Mouse (Mus musculus) hindbrain, embryonic 13.5 days (tissue): Measurements from ENCODE around the gene Slc39a13. TPM values are rescaled to one million over a fixed set of nuclear protein-coding genes. Genes with fewer than 3 reads are reported as not detected.
"Not testable (repeated sequence)": the region's sequence is repeated elsewhere in the genome, so short reads cannot be mapped to it uniquely, and the experiment has no call there.

ENCODE experiments used
- ATAC-seq: fragments of 200-750 bp; cut with Nextera tagmentation; 2 replicates; pipeline ENCODE4 v1.8.0; 2017; ENCODE audit warnings: moderate TSS enrichment; ENCODE audit not compliant: low FRiP score
- H3K27ac ChIP-seq: fragments of 300-500 bp; sonication (generic); 2 replicates; pipeline ENCODE4 v1.5.1; 2015; ENCODE audit warnings: inconsistent platforms, mild to moderate bottlenecking, moderate library complexity
- H3K27me3 ChIP-seq: fragments of 300-500 bp; sonication (generic); 2 replicates; pipeline ENCODE4 v1.6.1; 2015; ENCODE audit warnings: mild to moderate bottlenecking, inconsistent platforms
- H3K36me3 ChIP-seq: fragments of 300-500 bp; sonication (generic); 2 replicates; pipeline ENCODE4 v1.6.1; 2015; ENCODE audit warnings: mild to moderate bottlenecking, inconsistent platforms
- H3K4me1 ChIP-seq: fragments of 300-500 bp; sonication (generic); replicated peaks from 2 replicates; pipeline ENCODE4 v1.6.1; 2015; ENCODE audit warnings: inconsistent platforms
- H3K4me2 ChIP-seq: fragments of 300-500 bp; sonication (generic); 2 replicates; pipeline ENCODE4 v1.6.1; 2015; ENCODE audit warnings: inconsistent platforms, mild to moderate bottlenecking, moderate library complexity
- H3K4me3 ChIP-seq: fragments of 300-500 bp; sonication (generic); 2 replicates; pipeline ENCODE4 v1.5.1; 2015; ENCODE audit warnings: mild to moderate bottlenecking, inconsistent platforms
- H3K9ac ChIP-seq: fragments of 300-500 bp; sonication (generic); 2 replicates; pipeline ENCODE4 v1.6.1; 2015; ENCODE audit warnings: mild to moderate bottlenecking, inconsistent platforms
- H3K9me3 ChIP-seq: fragments of 300-500 bp; sonication (generic); 2 replicates; pipeline ENCODE4 v1.6.1; 2016; ENCODE audit warnings: inconsistent platforms
- WGBS: fragments of 180-500 bp; shearing (Covaris S2); methylation state at CpG from one replicate; pipeline ENCODE4 v1.1.7; 2015; 5-methylcytosine and 5-hydroxymethylcytosine counted together
- polyA plus RNA-seq: library from polyadenylated mRNA; unstranded; fragments of >200 nt; fragmentation: Nextera tagmentation; extraction: Ambion mirVana; gene quantifications from 2 replicates; pipeline ENCODE4 v1.2.1, GENCODE M21; 2015

The Slc39a13 gene
- polyA plus RNA-seq, 1 experiment from 2014 or later, result 28.1 TPM

GRCm38 (mm10) chr2:91059376-91059775 is 10.8 kb downstream of the Slc39a13 start:
- Histone ChIP-seq H3K4me3 (no peak overlapping the region), H3K9ac (no peak overlapping the region), H3K36me3 (peaks cover 89% of the 10 kb centered on the region), H3K4me2 (no peak overlapping the region), H3K27ac (no peak overlapping the region), H3K4me1 (peaks cover 14% of the 10 kb centered on the region), H3K27me3 (no peaks in the 10 kb centered on the region), H3K9me3 (no peaks in the 10 kb centered on the region)
- WGBS, result 92% methylated on average over 2 of the region's 2 CpGs
- no peak for ATAC-seq

DNA sequence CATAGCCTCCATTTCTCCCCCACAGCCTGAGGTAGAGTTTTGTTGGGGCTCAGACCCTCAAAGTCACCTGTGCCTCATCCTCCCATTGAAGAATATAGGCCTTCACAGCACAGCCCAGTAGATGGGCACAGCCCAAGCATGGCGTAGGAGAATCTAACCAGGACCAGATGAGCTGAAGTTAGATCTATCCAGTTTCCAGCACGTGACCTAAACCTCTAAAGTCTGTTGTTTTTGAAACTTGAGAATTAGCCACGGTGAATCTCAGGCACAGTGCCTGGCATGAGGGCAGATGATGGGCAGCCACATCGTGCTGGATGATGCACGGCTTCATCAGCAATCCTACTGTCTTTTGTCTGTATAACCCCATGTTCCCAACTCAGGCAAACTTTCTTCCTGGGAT is 11.8 kb downstream of the Slc39a13 start:
- 92% methylated on average over 5 of the region's 5 CpGs for WGBS
- H3K4me3 ChIP-seq, result no peak overlapping the region
- ATAC-seq, result no peak
- H3K9me3 ChIP-seq, result no peaks in the 10 kb centered on the region
- H3K27ac ChIP-seq, result no peak overlapping the region
- H3K27me3 ChIP-seq, result no peaks in the 10 kb centered on the region
- H3K4me2 ChIP-seq, result no peak overlapping the region
- peaks cover 14% of the 10 kb centered on the region for H3K4me1 ChIP-seq
- H3K36me3 ChIP-seq, result peaks cover 80% of the 10 kb centered on the region
- no peak overlapping the region for H3K9ac ChIP-seq

DNA sequence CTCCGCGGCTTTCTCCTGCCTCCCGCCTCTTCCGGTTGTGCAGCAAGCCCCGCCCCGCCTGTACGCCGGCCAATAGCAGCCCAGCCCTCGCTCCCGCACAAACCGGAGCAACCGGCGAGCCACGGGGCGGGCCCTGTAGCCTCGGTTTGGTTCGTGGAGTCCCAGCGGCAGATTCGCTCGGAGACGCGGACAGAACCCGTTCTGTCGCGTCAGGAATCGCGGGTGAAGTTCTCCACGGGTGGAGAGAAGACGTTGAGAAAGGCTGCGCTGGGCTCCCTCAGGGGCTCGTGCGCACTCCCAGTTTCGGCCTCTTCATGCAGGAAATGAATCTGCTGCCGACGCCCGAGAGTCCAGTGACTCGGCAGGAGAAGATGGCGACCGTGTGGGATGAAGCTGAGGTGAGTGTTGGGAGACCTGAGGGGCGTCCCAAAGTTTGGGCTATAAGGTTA is 16.3 kb downstream of the Slc39a13 start, which contains the start of gene Psmc3:
Gene Psmc3 (plus strand): TSS at position 76 of the 449 bp plus-strand sequence.
- peaks cover 37% of the 10 kb centered on the region for H3K36me3 ChIP-seq
- ATAC-seq, result peak; percentile 99
- H3K27ac ChIP-seq, result peak within 1 kb of the TSS; percentile 94
- H3K27me3 ChIP-seq, result no peaks in the 10 kb centered on the region
- H3K4me2 ChIP-seq, result peak within 1 kb of the TSS; percentile 99
- 0% methylated on average over 40 of the region's 40 CpGs for WGBS
- H3K9ac ChIP-seq, result peak within 1 kb of the TSS; percentile 85
- no peaks in the 10 kb centered on the region for H3K9me3 ChIP-seq
- peak within 1 kb of the TSS; percentile 79 for H3K4me3 ChIP-seq
- peaks cover 20% of the 10 kb centered on the region for H3K4me1 ChIP-seq

DNA sequence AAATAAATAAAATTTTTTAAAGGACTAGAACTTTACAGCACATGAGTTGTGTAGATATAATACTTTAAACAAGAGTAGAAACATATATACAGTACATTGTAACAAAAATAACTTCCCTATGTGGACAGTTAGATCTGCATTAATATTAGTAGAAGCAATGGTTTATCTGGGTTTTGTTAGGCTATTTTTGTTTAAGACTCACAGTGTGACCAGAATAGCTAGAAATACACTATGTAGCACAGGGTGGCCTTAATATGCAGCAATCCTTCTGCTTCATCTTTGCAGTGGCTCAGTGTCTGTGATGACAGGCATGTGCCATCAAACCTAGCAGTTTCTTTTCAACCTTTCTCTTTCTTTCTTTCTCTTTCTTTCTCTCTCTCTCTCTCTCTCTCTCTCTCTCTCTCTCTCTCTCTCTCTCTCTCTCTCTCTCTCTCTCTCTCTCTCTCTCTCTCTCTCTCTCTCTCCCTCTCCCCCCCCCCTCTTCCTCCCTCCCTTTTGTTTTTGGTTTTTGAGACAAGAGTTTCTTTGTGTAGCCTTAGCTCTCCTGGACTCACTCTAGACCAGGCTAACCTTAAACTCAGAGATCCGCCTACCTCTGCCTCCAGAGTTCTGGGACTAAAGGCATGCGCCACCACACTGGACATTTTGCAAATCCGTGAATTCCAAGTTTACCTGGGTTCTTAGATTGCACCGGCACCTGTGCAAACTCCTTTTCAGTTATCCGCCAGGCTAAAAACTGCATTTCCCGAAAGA is 16.9 kb downstream of the Slc39a13 start:
- H3K36me3 ChIP-seq, result peaks cover 31% of the 10 kb centered on the region
- peak overlapping the region; percentile 85 for H3K9ac ChIP-seq
- H3K4me2 ChIP-seq, result peak overlapping the region; percentile 99
- H3K4me3 ChIP-seq, result peak overlapping the region; percentile 79
- H3K27ac ChIP-seq, result 0 out of 2 replicates have a peak overlapping the region, but pooled peaks have one; percentile 94
- no peaks in the 10 kb centered on the region for H3K9me3 ChIP-seq
- H3K27me3 ChIP-seq, result no peaks in the 10 kb centered on the region
- H3K4me1 ChIP-seq, result peaks cover 20% of the 10 kb centered on the region
- ATAC-seq, result peak; percentile 75; the same call in 1 of the 2 replicates
- under 1% methylated on average over 6 of the region's 6 CpGs for WGBS

DNA sequence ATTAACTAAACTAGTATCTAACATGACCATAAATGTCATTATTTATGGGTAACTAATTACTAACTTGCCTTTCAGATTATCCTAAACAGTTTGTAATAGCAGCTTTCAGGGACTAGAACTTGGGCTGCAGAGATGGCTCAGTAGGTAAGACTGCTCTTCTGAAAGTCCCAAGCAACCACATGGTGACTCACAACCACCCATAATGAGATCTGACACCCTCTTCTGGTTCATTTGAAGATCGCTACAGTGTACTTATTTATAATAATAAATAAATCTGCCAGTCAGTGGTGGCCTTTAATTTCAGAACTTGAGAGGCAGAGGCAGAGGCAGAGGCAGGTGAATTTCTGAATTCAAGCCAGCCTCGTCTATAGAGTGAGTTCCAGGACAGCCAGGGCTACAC is 17.5 kb downstream of the Slc39a13 start:
- H3K27me3 ChIP-seq, result no peaks in the 10 kb centered on the region
- H3K4me3 ChIP-seq, result peak overlapping the region; percentile 0; the same call in 1 of the 2 replicates
- peak overlapping the region; percentile 99 for H3K4me2 ChIP-seq
- ATAC-seq, result no peak
- 56% methylated on average over 2 of the region's 2 CpGs for WGBS
- H3K9ac ChIP-seq, result no peak overlapping the region
- peaks cover 25% of the 10 kb centered on the region for H3K36me3 ChIP-seq
- H3K27ac ChIP-seq, result no peak overlapping the region
- no peaks in the 10 kb centered on the region for H3K9me3 ChIP-seq
- H3K4me1 ChIP-seq, result peaks cover 20% of the 10 kb centered on the region

- Histone ChIP-seq H3K27me3 (no peaks in the 10 kb centered on the region), H3K36me3 (peaks cover 17% of the 10 kb centered on the region), H3K27ac (no peak overlapping the region), H3K4me1 (peaks cover 20% of the 10 kb centered on the region), H3K4me3 (no peak overlapping the region), H3K4me2 (no peak overlapping the region), H3K9me3 (no peaks in the 10 kb centered on the region), H3K9ac (no peak overlapping the region)
- no peak for ATAC-seq
- WGBS, result 78% methylated on average over 3 of the region's 3 CpGs
Measured at GRCm38 (mm10) chr2:91051917-91052316, 18.3 kb downstream of the Slc39a13 start.

DNA sequence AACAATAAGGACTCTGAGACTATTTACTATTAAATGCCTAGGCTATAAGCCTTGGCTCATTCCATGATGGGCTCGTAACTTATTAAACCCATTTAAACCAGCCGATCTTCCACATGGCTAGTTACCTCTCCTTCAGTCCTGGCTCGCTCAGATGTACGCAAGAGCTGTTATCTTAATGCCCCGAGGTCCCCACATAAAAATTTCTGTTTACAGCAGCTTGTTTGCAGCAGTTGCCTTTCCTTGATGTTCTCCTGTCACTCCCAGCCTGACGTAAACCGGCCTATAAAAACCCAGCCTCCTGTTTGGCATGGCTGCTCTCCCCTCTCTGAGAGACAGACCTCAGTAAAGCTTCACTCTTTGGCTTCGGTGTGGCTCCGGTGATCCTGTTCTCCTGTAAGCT is 22.9 kb downstream of the Slc39a13 start:
- H3K4me1 ChIP-seq, result peaks cover 5% of the 10 kb centered on the region

DNA sequence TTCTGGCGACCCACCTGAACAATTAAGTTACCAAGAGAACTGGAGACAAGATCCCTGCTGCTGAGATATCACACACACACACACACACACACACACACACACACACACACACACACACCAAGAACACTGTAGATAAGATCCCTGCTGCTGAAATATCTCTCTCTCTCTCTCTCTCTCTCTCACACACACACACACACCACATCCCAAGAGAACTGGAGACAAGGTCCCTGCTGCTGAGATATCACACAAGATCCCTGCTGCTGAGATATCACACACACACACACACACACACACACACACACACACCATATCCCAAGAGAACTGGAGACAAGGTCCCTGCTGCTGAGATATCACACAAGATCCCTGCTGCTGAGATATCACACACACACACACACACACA is 24.4 kb downstream of the Slc39a13 start:
- WGBS, result 86% methylated on average over 1 of the region's 1 CpGs
- ATAC-seq, H3K9me3 ChIP-seq, H3K4me1 ChIP-seq, H3K27ac ChIP-seq, H3K9ac ChIP-seq, H3K4me2 ChIP-seq, H3K4me3 ChIP-seq, H3K27me3 ChIP-seq, H3K36me3 ChIP-seq: not testable (repeated sequence)

More for the DNA sequence above, 22.9 kb downstream of the Slc39a13 start:
- Histone ChIP-seq H3K27ac (no peak overlapping the region), H3K4me3 (no peak overlapping the region), H3K9me3 (no peaks in the 10 kb centered on the region), H3K36me3 (no peaks in the 10 kb centered on the region; the same call in 1 of the 2 replicates), H3K4me2 (no peak overlapping the region), H3K27me3 (no peaks in the 10 kb centered on the region), H3K9ac (no peak overlapping the region)
- 80% methylated on average over 9 of the region's 9 CpGs for WGBS
- no peak for ATAC-seq

DNA sequence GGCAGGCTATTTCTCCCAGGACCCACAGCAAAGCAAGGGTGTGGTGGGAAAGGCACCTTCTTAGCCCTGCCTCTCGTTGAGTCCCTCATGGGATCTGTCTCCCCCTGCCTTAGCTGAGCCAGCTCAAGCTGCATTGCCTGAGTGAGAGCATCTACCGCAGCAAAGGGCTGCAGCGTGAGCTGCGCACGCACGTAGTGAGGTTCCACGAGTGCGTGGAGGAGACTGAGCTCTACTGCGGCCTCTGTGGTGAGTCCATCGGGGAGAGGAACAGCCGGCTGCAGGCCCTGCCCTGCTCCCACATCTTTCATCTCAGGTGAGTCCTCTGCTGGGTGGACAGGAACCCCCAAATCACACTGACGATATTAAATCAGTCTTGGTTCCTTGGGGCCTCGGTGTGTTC is 25.5 kb downstream of the Slc39a13 start:
- Histone ChIP-seq H3K36me3 (no peaks in the 10 kb centered on the region), H3K27ac (no peak overlapping the region), H3K27me3 (no peaks in the 10 kb centered on the region), H3K4me1 (peaks cover 5% of the 10 kb centered on the region), H3K4me3 (no peak overlapping the region), H3K4me2 (no peak overlapping the region), H3K9ac (no peak overlapping the region), H3K9me3 (no peaks in the 10 kb centered on the region; the same call in 1 of the 2 replicates)
- WGBS, result 81% methylated on average over 13 of the region's 13 CpGs
- ATAC-seq, result no peak

- no peaks in the 10 kb centered on the region for H3K36me3 ChIP-seq
- H3K4me2 ChIP-seq, result no peak overlapping the region
- H3K27me3 ChIP-seq, result no peaks in the 10 kb centered on the region
- no peaks in the 10 kb centered on the region; the same call in 1 of the 2 replicates for H3K9me3 ChIP-seq
- no peak overlapping the region for H3K27ac ChIP-seq
- H3K9ac ChIP-seq, result no peak overlapping the region
- no peak overlapping the region for H3K4me3 ChIP-seq
- no peak for ATAC-seq
- peaks cover 5% of the 10 kb centered on the region for H3K4me1 ChIP-seq
- WGBS, result 68% methylated on average over 21 of the region's 21 CpGs
Measured at GRCm38 (mm10) chr2:91042651-91043398, 27.4 kb downstream of the Slc39a13 start.

DNA sequence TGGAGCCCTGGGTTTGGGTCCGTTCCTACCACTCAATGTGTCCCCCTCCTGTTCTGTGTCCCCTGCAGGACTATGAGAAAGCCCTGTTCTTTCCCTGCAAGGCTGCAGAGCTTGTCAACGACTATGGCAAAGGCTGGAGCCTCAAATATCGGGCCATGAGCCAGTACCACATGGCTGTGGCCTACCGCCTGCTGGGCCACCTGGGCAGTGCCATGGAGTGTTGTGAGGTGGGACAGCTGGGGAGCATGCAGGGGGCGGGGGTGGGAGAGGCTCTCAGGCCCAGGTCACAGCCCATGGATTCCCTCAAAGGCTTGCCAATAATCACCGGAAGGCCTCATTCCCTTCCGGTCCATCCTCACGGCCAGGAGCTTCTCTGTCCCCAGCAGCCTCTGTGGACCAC is 28.4 kb downstream of the Slc39a13 start:
- H3K36me3 ChIP-seq, result no peaks in the 10 kb centered on the region
- no peak for ATAC-seq
- no peaks in the 10 kb centered on the region; the same call in 1 of the 2 replicates for H3K9me3 ChIP-seq
- no peak overlapping the region for H3K4me3 ChIP-seq
- H3K27me3 ChIP-seq, result no peaks in the 10 kb centered on the region
- no peak overlapping the region for H3K4me2 ChIP-seq
- WGBS, result 72% methylated on average over 8 of the region's 8 CpGs
- peaks cover 5% of the 10 kb centered on the region for H3K4me1 ChIP-seq
- H3K27ac ChIP-seq, result no peak overlapping the region
- H3K9ac ChIP-seq, result no peak overlapping the region; the same call in 1 of the 2 replicates

DNA sequence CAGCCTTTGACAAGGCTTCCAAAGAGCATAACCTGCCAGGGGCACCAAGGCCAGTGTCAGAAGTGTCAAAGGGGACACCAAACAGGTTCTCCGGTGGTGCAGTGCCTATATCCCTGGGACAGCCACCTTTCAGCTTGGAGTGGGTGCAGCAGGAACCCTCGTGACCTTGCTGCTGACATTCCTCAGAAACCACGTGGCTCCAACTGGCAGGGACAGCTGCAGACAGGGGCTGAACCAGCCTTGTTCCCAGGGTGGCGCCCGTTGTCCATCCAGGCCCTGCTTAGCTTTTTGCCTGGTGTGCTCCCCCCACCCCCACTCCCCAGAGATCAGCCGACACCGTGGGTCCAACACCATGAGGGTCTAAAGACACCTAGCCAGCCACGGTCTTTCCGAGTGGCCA is 34.8 kb downstream of the Slc39a13 start, which contains the start of gene Rapsn:
Gene Rapsn (plus strand): TSS at position 236 of the 400 bp plus-strand sequence.
- no peak within 1 kb of the TSS for H3K4me2 ChIP-seq
- H3K27ac ChIP-seq, result no peak within 1 kb of the TSS
- 71% methylated on average over 9 of the region's 9 CpGs for WGBS
- H3K27me3 ChIP-seq, result no peaks in the 10 kb centered on the region
- no peaks in the 10 kb centered on the region for H3K4me1 ChIP-seq
- no peaks in the 10 kb centered on the region; the same call in 1 of the 2 replicates for H3K9me3 ChIP-seq
- H3K4me3 ChIP-seq, result no peak within 1 kb of the TSS
- ATAC-seq, result no peak
- no peaks in the 10 kb centered on the region for H3K36me3 ChIP-seq
- H3K9ac ChIP-seq, result no peak within 1 kb of the TSS; the same call in 1 of the 2 replicates
